Mouse (Mus musculus) heart, embryonic 16.5 days (tissue): ENCODE data around the gene Kif1c. TPM values are rescaled to one million over a fixed set of nuclear protein-coding genes. Genes with fewer than 3 reads are reported as not detected.

Source experiments
- ATAC-seq: fragments of 200-750 bp; cut with Nextera tagmentation; replicated peaks from 2 replicates; pipeline ENCODE4 v1.8.0; 2017; ENCODE audit warnings: moderate number of reproducible peaks; ENCODE audit not compliant: insufficient read depth, low FRiP score; ENCODE audit errors: extremely low read depth
- H3K27ac ChIP-seq: fragments of 300-500 bp; sonication (generic); 2 replicates; pipeline ENCODE4 v1.5.1; 2014; ENCODE audit warnings: mild to moderate bottlenecking, low read length, control low read depth, moderate library complexity
- H3K27me3 ChIP-seq: fragments of 300-500 bp; sonication (generic); 2 replicates; pipeline ENCODE4 v1.6.1; 2014; ENCODE audit warnings: low read length, mixed read lengths; ENCODE audit not compliant: control insufficient read depth, insufficient read depth
- H3K36me3 ChIP-seq: fragments of 300-500 bp; sonication (generic); 2 replicates; pipeline ENCODE4 v1.6.1; 2014; ENCODE audit not compliant: control insufficient read depth, insufficient read depth
- H3K4me1 ChIP-seq: fragments of 300-500 bp; sonication (generic); 2 replicates; pipeline ENCODE4 v1.6.1; 2014; ENCODE audit warnings: low read length, mixed read lengths; ENCODE audit not compliant: control insufficient read depth, insufficient read depth
- H3K4me2 ChIP-seq: fragments of 300-500 bp; sonication (generic); 2 replicates; pipeline ENCODE4 v1.6.1; 2014; ENCODE audit warnings: low read depth, mild to moderate bottlenecking, control low read depth, low read length
- H3K4me3 ChIP-seq: fragments of 300-500 bp; sonication (generic); 2 replicates; pipeline ENCODE4 v1.5.1; 2014; ENCODE audit warnings: mild to moderate bottlenecking, control low read depth, low read length
- H3K9ac ChIP-seq: fragments of 300-500 bp; sonication (generic); 2 replicates; pipeline ENCODE4 v1.6.1; 2014; ENCODE audit warnings: low read length, control low read depth
- H3K9me3 ChIP-seq: fragments of 300-500 bp; sonication (generic); replicated peaks from 2 replicates; pipeline ENCODE4 v1.6.1; 2016; ENCODE audit warnings: low read length; ENCODE audit not compliant: control insufficient read depth
- WGBS: fragments of 180-500 bp; shearing (Covaris S2); extraction: QIAGEN DNeasy Blood & Tissue Kit; methylation state at CpG from one replicate; pipeline ENCODE4 v1.1.7; 2014; 5-methylcytosine and 5-hydroxymethylcytosine counted together
- polyA plus RNA-seq: library from polyadenylated mRNA; unstranded; fragments of >200 nt; fragmentation: Nextera tagmentation; extraction: Ambion mirVana; gene quantifications from 2 replicates; pipeline ENCODE4 v1.2.1, GENCODE M21; 2015

The Kif1c gene
- polyA plus RNA-seq: 5.1 and 5.2 TPM in 2 replicates

GRCm38 (mm10) chr11:70699722-70700556 is at the start of gene Kif1c, which contains the start of gene Inca1:
Gene Kif1c, plus strand, starts transcription at chr11:70700548.
Gene Inca1, minus strand, starts transcription at chr11:70700155.
- Histone ChIP-seq H3K27ac (peak within 1 kb of the TSS; percentile 95), H3K4me1 (peaks cover 21% of the 10 kb centered on the region), H3K4me3 (peak within 1 kb of the TSS; percentile 81), H3K4me2 (peak within 1 kb of the TSS; percentile 78), H3K36me3 (peaks cover 14% of the 10 kb centered on the region), H3K27me3 (no peaks in the 10 kb centered on the region), H3K9ac (peak within 1 kb of the TSS; percentile 93), H3K9me3 (no peaks in the 10 kb centered on the region)
- ATAC-seq: peak; percentile 89
- WGBS: 2% methylated on average over 69 of the region's 69 CpGs

- no peak overlapping the region for H3K9ac ChIP-seq
Observed at GRCm38 (mm10) chr11:70651391-70651790, 49.0 kb upstream of the Kif1c start.

GRCm38 (mm10) chr11:70652029-70652883 is 48.1 kb upstream of the Kif1c start:
- H3K36me3 ChIP-seq: peaks cover 40% of the 10 kb centered on the region
- no peaks in the 10 kb centered on the region for H3K27me3 ChIP-seq
- peak overlapping the region; percentile 92 for H3K4me2 ChIP-seq
- peak overlapping the region; percentile 96 for H3K27ac ChIP-seq
- H3K4me1 ChIP-seq: peaks cover 43% of the 10 kb centered on the region
- no peaks in the 10 kb centered on the region for H3K9me3 ChIP-seq
- peak overlapping the region; percentile 91 for H3K9ac ChIP-seq
- H3K4me3 ChIP-seq: peak overlapping the region; percentile 74
- WGBS: 51% methylated on average over 12 of the region's 12 CpGs
- no peak for ATAC-seq

More at GRCm38 (mm10) chr11:70651391-70651790, 49.0 kb upstream of the Kif1c start:
- no peak for ATAC-seq
- peak overlapping the region; percentile 92 for H3K4me2 ChIP-seq
- H3K36me3 ChIP-seq: peaks cover 40% of the 10 kb centered on the region
- H3K9me3 ChIP-seq: no peaks in the 10 kb centered on the region
- H3K27ac ChIP-seq: peak overlapping the region; percentile 35; the same call in 1 of the 2 replicates
- peaks cover 41% of the 10 kb centered on the region for H3K4me1 ChIP-seq
- WGBS: 49% methylated on average over 2 of the region's 2 CpGs
- no peak overlapping the region; the same call in 1 of the 2 replicates for H3K4me3 ChIP-seq
- H3K27me3 ChIP-seq: no peaks in the 10 kb centered on the region

GRCm38 (mm10) chr11:70652884-70653344 is 47.4 kb upstream of the Kif1c start:
- Histone ChIP-seq H3K27me3 (no peaks in the 10 kb centered on the region), H3K4me1 (peaks cover 43% of the 10 kb centered on the region), H3K9ac (peak overlapping the region; percentile 91), H3K4me3 (peak overlapping the region; percentile 74), H3K36me3 (peaks cover 40% of the 10 kb centered on the region), H3K9me3 (no peaks in the 10 kb centered on the region), H3K4me2 (peak overlapping the region; percentile 92), H3K27ac (peak overlapping the region; percentile 96)
- ATAC-seq: no peak
- 42% methylated on average over 6 of the region's 6 CpGs for WGBS

GRCm38 (mm10) chr11:70653345-70654197 is 46.8 kb upstream of the Kif1c start:
- under 1% methylated on average over 63 of the region's 63 CpGs for WGBS
- H3K27me3 ChIP-seq: no peaks in the 10 kb centered on the region
- peak overlapping the region; percentile 92 for H3K4me2 ChIP-seq
- no peaks in the 10 kb centered on the region for H3K9me3 ChIP-seq
- ATAC-seq: peak; percentile 19; the same call in 1 of the 2 replicates
- H3K4me3 ChIP-seq: peak overlapping the region; percentile 74
- H3K36me3 ChIP-seq: peaks cover 38% of the 10 kb centered on the region
- H3K27ac ChIP-seq: peak overlapping the region; percentile 96
- peaks cover 42% of the 10 kb centered on the region for H3K4me1 ChIP-seq
- H3K9ac ChIP-seq: peak overlapping the region; percentile 91

- H3K27ac ChIP-seq: peak within 1 kb of the TSS; percentile 96
- H3K4me2 ChIP-seq: peak within 1 kb of the TSS; percentile 92
- WGBS: 0% methylated on average over 59 of the region's 61 CpGs
- no peaks in the 10 kb centered on the region for H3K9me3 ChIP-seq
- H3K9ac ChIP-seq: peak within 1 kb of the TSS; percentile 91
- peaks cover 32% of the 10 kb centered on the region for H3K36me3 ChIP-seq
- H3K4me1 ChIP-seq: peaks cover 42% of the 10 kb centered on the region
- peak; percentile 30 for ATAC-seq
- peak within 1 kb of the TSS; percentile 74 for H3K4me3 ChIP-seq
- no peaks in the 10 kb centered on the region for H3K27me3 ChIP-seq
Observed at GRCm38 (mm10) chr11:70654198-70654922, 46.0 kb upstream of the Kif1c start, which contains the start of gene Pfn1. Gene Pfn1, minus strand, starts transcription at chr11:70654644.

- H3K27me3 ChIP-seq: no peaks in the 10 kb centered on the region
- no peaks in the 10 kb centered on the region for H3K9me3 ChIP-seq
- peak overlapping the region; percentile 96 for H3K27ac ChIP-seq
- H3K9ac ChIP-seq: peak overlapping the region; percentile 78
- ATAC-seq: peak; percentile 55
- H3K4me3 ChIP-seq: peak overlapping the region; percentile 74
- peak overlapping the region; percentile 92 for H3K4me2 ChIP-seq
- H3K36me3 ChIP-seq: peaks cover 27% of the 10 kb centered on the region
- under 1% methylated on average over 46 of the region's 48 CpGs for WGBS
- H3K4me1 ChIP-seq: peaks cover 44% of the 10 kb centered on the region
Observed at GRCm38 (mm10) chr11:70654923-70655570, 45.3 kb upstream of the Kif1c start.
